Mouse (Mus musculus) megakaryocyte progenitor cell, adult 5-6 weeks (primary cell): Measurements from ENCODE around the gene Lamtor3. TPM values are rescaled to one million over a fixed set of nuclear protein-coding genes. Genes with fewer than 3 reads are reported as not detected.
"Not testable (repeated sequence)": the region's sequence is repeated elsewhere in the genome, so short reads cannot be mapped to it uniquely, and the experiment has no call there.

ENCODE experiments used
- ATAC-seq: replicated peaks from 2 replicates; pipeline ENCODE4 v1.8.0; 2016; ENCODE audit warnings: mild to moderate bottlenecking, moderate TSS enrichment, inconsistent platforms; ENCODE audit not compliant: poor library complexity
- total RNA-seq, 2 experiments: library from RNA; stranded (forward) in 1 of 2; stranded (reverse) in 1 of 2; fragments of 157-497, 149-512 nt in 1 of 2; fragments of 200-1000 nt in 1 of 2; gene quantifications; 2 replicates each; pipeline versions ENCODE4 v1.2.3 to v1.2.4; 2015 to 2017

Lamtor3 gene
- total RNA-seq, 2 experiments from 2014 or later: 66.2 to 77.5 TPM

GRCm38 (mm10) chr3:137932748-137933147 lies 14.4 kb downstream of the Lamtor3 start:
- ATAC-seq: no peak

- no peak for ATAC-seq
Observed at GRCm38 (mm10) chr3:137933986-137934385, 15.7 kb downstream of the Lamtor3 start.

- no peak for ATAC-seq
Observed at GRCm38 (mm10) chr3:137935570-137936525, 17.5 kb downstream of the Lamtor3 start.

GRCm38 (mm10) chr3:137936541-137936940 lies 18.2 kb downstream of the Lamtor3 start:
- no peak for ATAC-seq

GRCm38 (mm10) chr3:137938608-137939007 lies 20.3 kb downstream of the Lamtor3 start:
- 0 out of 2 replicates have a peak, but pooled peaks have one; percentile 30 for ATAC-seq

- peak; percentile 78 for ATAC-seq
Observed at GRCm38 (mm10) chr3:137940757-137941156, 22.5 kb downstream of the Lamtor3 start.

- no peak for ATAC-seq
Observed at GRCm38 (mm10) chr3:137941555-137941954, 23.2 kb downstream of the Lamtor3 start.

- no peak for ATAC-seq
Observed at GRCm38 (mm10) chr3:137942098-137942622, 23.9 kb downstream of the Lamtor3 start.

- ATAC-seq: 0 out of 2 replicates have a peak, but pooled peaks have one; percentile 2
Observed at GRCm38 (mm10) chr3:137943737-137944154, 25.4 kb downstream of the Lamtor3 start.

GRCm38 (mm10) chr3:137946827-137947226 lies 28.5 kb downstream of the Lamtor3 start:
- ATAC-seq: peak; percentile 15

GRCm38 (mm10) chr3:137947525-137947924 lies 29.2 kb downstream of the Lamtor3 start:
- ATAC-seq: peak; percentile 33

GRCm38 (mm10) chr3:137950191-137950885 lies 32.0 kb downstream of the Lamtor3 start:
- no peak for ATAC-seq

- ATAC-seq: not testable (repeated sequence)
Observed at GRCm38 (mm10) chr3:137951302-137951701, 33.0 kb downstream of the Lamtor3 start.

- ATAC-seq: peak; percentile 32
Observed at GRCm38 (mm10) chr3:137951819-137952218, 33.5 kb downstream of the Lamtor3 start.

GRCm38 (mm10) chr3:137952225-137952913 lies 34.1 kb downstream of the Lamtor3 start:
- ATAC-seq: peak; percentile 54

GRCm38 (mm10) chr3:137952914-137953880 lies 34.9 kb downstream of the Lamtor3 start:
- ATAC-seq: peak; percentile 33

- ATAC-seq: no peak
Observed at GRCm38 (mm10) chr3:137954256-137954916, 36.1 kb downstream of the Lamtor3 start.

- no peak for ATAC-seq
Observed at GRCm38 (mm10) chr3:137955560-137956081, 37.3 kb downstream of the Lamtor3 start.

- ATAC-seq: peak; percentile 71
Observed at GRCm38 (mm10) chr3:137957864-137958263, 39.6 kb downstream of the Lamtor3 start.
